Mouse (Mus musculus): ENCODE measurements around the gene AU040320.
A peak's percentile ranks its signal among the peaks of the same experiment; 100 is the strongest.

- TF ChIP-seq CTCF (conservative IDR thresholded peaks at IDR 0.05 in 1 of 2, IDR thresholded peaks at IDR 0.05 in 1 of 2; ENCODE audit: low read depth in 2 of 2, low read length in 2 of 2) (peak; percentile 64 to 91), POLR2A (IDR thresholded peaks at IDR 0.05; ENCODE audit: low read depth, low read length) (no peak), POLR2AphosphoS2 (IDR thresholded peaks at IDR 0.05; ENCODE audit: low read depth, low read length) (no peak), EP300 (IDR thresholded peaks at IDR 0.05; ENCODE audit: low read length) (no peak), NELFE (IDR thresholded peaks at IDR 0.05; ENCODE audit: low read depth, low read length) (no peak), TCF12 (IDR thresholded peaks at IDR 0.05; ENCODE audit: low read depth, low read length) (no peak), UBTF (IDR thresholded peaks at IDR 0.05; ENCODE audit: low read depth, low read length) (no peak), ELF1 (IDR thresholded peaks at IDR 0.05; ENCODE audit: low read depth, low read length) (no peak), ZNF384 (IDR thresholded peaks at IDR 0.05; ENCODE audit: low read depth, low read length) (no peak)
Measured at GRCm38 (mm10) chr4:126741448-126741847, 11.9 kb upstream of the AU040320 start.
